Mouse (Mus musculus): ENCODE measurements around the gene Fus. TPM values are rescaled to one million over a fixed set of nuclear protein-coding genes. Genes with fewer than 3 reads are reported as not detected.
"Not testable (repeated sequence)": the region's sequence is repeated elsewhere in the genome, so short reads cannot be mapped to it uniquely, and the experiment has no call there.

Fus gene
- total RNA-seq, 2 experiments from 2014 or later = 111 to 123 TPM

- intact Hi-C loops (cut with DNase I; ENCODE audit: low total_unique reads) = no loop called here
- DNase-seq = no peak
Measured at GRCm38 (mm10) chr7:128000068-128000950, 33.1 kb downstream of the Fus start.

GRCm38 (mm10) chr7:128003098-128003497 lies 35.8 kb downstream of the Fus start:
- intact Hi-C loops (cut with DNase I; ENCODE audit: low total_unique reads) = no loop called here
- no peak for DNase-seq

- intact Hi-C loops (cut with DNase I; ENCODE audit: low total_unique reads) = no loop called here
- DNase-seq = peak; percentile 65
Measured at GRCm38 (mm10) chr7:128003688-128004087, 36.4 kb downstream of the Fus start, which contains the start of gene Trim72. Gene Trim72 (plus strand): TSS chr7:128003949.

GRCm38 (mm10) chr7:128004150-128004486 lies 36.9 kb downstream of the Fus start:
- DNase-seq = no peak
- intact Hi-C loops (cut with DNase I; ENCODE audit: low total_unique reads) = no loop called here

GRCm38 (mm10) chr7:128004487-128005362 lies 37.5 kb downstream of the Fus start:
- DNase-seq = peak; percentile 70
- intact Hi-C loops (cut with DNase I; ENCODE audit: low total_unique reads) = no loop called here

- no peak for DNase-seq
- intact Hi-C loops (cut with DNase I; ENCODE audit: low total_unique reads) = no loop called here
Measured at GRCm38 (mm10) chr7:128006193-128006592, 38.9 kb downstream of the Fus start.

- no peak for DNase-seq
- intact Hi-C loops (cut with DNase I; ENCODE audit: low total_unique reads) = no loop called here
Measured at GRCm38 (mm10) chr7:128009715-128010340, 42.6 kb downstream of the Fus start.

- intact Hi-C loops (cut with DNase I; ENCODE audit: low total_unique reads) = no loop called here
- DNase-seq = no peak
Measured at GRCm38 (mm10) chr7:128012136-128012780, 45.0 kb downstream of the Fus start.

- intact Hi-C loops (cut with DNase I; ENCODE audit: low total_unique reads) = no loop called here
- no peak for DNase-seq
Measured at GRCm38 (mm10) chr7:128013116-128013515, 45.9 kb downstream of the Fus start.

GRCm38 (mm10) chr7:128016134-128016533 lies 48.9 kb downstream of the Fus start:
- intact Hi-C loops (cut with DNase I; ENCODE audit: low total_unique reads); DNase-seq: not testable (repeated sequence)

- DNase-seq = no peak
- intact Hi-C loops (cut with DNase I; ENCODE audit: low total_unique reads) = no loop called here
Measured at GRCm38 (mm10) chr7:128016650-128017049, 49.4 kb downstream of the Fus start.

GRCm38 (mm10) chr7:128018275-128018674 lies 51.0 kb downstream of the Fus start:
- no peak for DNase-seq

GRCm38 (mm10) chr7:128019187-128019586 lies 51.9 kb downstream of the Fus start:
- intact Hi-C loops (cut with DNase I; ENCODE audit: low total_unique reads) = no loop called here
- DNase-seq = no peak

More at GRCm38 (mm10) chr7:128018275-128018674, 51.0 kb downstream of the Fus start:
- intact Hi-C loops (cut with DNase I; ENCODE audit: low total_unique reads) = no loop called here

- intact Hi-C loops (cut with DNase I; ENCODE audit: low total_unique reads) = no loop called here
- DNase-seq = no peak
Measured at GRCm38 (mm10) chr7:128022974-128023373, 55.7 kb downstream of the Fus start.

- intact Hi-C loops (cut with DNase I; ENCODE audit: low total_unique reads) = no loop called here
- no peak for DNase-seq
Measured at GRCm38 (mm10) chr7:128023565-128023964, 56.3 kb downstream of the Fus start.

- no peak for DNase-seq
- intact Hi-C loops (cut with DNase I; ENCODE audit: low total_unique reads) = no loop called here
Measured at GRCm38 (mm10) chr7:128024364-128024763, 57.1 kb downstream of the Fus start.

GRCm38 (mm10) chr7:128024932-128025331 lies 57.7 kb downstream of the Fus start:
- intact Hi-C loops (cut with DNase I; ENCODE audit: low total_unique reads) = no loop called here
- no peak for DNase-seq

GRCm38 (mm10) chr7:128025381-128025780 lies 58.1 kb downstream of the Fus start:
- DNase-seq = no peak
- intact Hi-C loops (cut with DNase I; ENCODE audit: low total_unique reads) = no loop called here

- intact Hi-C loops (cut with DNase I; ENCODE audit: low total_unique reads) = no loop called here
- no peak for DNase-seq
Measured at GRCm38 (mm10) chr7:128031403-128031976, 64.2 kb downstream of the Fus start.
